Mouse (Mus musculus) left cerebral cortex, adult 18-20 months (tissue): Measurements from ENCODE around the gene Gm19684. TPM values are rescaled to one million over a fixed set of nuclear protein-coding genes. Genes with fewer than 3 reads are reported as not detected.
A peak's percentile ranks its signal among the peaks of the same experiment; 100 is the strongest.
"Not testable (repeated sequence)": the region's sequence is repeated elsewhere in the genome, so short reads cannot be mapped to it uniquely, and the experiment has no call there.

ENCODE experiments used
- DNase-seq, 2 experiments: peaks; one replicate each; pipeline ENCODE4 v3.0.0; 2021 to 2022; ENCODE audit warnings: low spot score in 2 of 2, mixed read lengths in 1 of 2
- long read RNA-seq, 2 experiments: library from polyadenylated mRNA; stranded (forward); transcript quantifications; one replicate each; pipeline ENCODE4 v2.0.0; 2021
- total RNA-seq, 2 experiments: library from RNA; stranded (reverse); gene quantifications; 2 replicates each; pipeline ENCODE4 v1.2.3; 2021

The Gm19684 gene
- not detected for total RNA-seq
- long read RNA-seq, experiment 1: 0 reads
- long read RNA-seq, experiment 2: 0 reads

DNA sequence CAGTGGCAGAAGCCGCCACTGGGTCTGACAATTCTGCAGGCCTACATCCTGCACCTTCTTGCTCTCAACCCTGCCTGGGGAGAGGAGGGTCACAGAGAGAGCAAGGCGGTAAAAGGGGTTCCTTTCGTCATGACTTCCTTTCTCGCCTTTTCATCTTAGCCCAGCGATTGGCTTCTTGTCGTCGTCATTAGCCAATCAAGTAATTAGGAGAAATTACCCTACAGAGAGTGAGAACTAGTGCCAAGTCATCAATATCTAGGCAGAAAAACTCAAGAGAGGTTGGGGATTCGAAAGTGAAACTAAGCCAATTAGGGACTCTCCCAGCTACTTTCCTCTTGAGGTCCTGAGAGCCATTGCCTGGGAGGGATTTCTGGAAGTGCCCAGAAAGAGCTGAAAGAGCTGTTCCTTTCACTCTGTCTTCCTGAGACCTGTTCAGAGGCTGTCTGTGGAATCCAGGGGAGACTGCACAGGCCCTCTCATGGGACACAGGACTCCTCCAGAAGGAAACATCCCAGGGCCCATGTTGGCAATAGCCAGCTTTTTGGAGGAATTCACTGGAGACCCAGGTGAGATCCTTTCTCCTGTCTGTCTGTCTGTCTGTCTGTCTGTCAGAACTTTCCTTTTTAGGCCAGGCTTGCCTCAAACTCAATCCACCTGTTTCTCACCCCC, at the start of gene Gm19684:
Gene Gm19684, plus strand, starts transcription at position 327 of the 669 bp plus-strand sequence.
- DNase-seq: not testable (repeated sequence)

DNA sequence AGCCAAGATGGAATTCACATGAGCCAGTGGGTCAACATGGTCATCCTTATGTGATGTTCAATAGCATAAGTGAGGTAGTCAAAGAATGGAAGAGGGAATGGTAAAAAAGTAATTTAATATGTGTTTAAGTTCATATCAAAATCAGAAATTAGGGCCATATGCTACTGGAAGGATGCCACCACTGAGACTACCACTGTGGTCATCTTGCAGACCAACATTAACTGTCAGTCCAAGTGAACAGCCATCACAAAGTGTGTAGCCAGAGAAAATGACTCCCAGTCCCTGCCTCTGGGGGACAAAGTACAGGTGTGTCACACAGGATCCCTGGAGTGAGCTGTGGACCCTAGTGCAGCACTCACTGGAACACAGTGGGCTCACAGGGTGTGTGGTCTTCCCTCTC, 39.6 kb upstream of the Gm19684 start:
- not testable (repeated sequence) for DNase-seq

DNA sequence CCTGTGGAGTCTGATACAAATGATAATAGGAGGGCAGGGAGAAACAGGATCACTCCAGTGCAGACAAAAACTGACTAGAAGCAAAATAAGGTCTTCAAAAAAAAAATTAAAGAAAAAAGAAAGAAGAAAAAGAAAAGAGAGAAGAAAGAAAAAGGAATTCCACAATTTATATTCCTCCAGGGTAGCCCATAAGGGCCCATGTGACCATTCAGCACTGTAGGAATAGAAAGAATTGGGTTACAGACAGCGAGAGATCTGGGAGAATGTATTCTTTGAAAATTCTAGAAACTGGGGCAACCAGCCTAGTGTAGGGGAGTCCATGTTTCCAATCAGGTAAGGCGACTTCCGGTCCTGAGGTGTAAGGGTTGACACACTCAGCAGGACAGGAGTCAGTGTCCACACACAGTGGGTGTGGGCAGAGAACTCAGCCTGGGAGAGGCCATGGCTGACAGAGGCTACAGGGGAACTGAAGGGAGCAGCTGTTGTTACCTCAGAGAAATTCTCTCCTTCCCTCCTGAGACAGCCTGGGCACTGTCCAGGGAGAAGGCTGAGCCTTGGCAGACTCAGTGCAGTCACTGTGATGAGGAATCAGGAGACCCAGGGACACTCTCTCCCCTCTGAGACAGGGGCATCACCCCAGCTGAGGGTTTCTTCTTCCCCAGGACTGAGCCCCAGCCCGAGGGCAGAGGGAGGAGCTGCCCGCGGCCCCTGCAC, 38.8 kb upstream of the Gm19684 start:
- DNase-seq: not testable (repeated sequence)

DNA sequence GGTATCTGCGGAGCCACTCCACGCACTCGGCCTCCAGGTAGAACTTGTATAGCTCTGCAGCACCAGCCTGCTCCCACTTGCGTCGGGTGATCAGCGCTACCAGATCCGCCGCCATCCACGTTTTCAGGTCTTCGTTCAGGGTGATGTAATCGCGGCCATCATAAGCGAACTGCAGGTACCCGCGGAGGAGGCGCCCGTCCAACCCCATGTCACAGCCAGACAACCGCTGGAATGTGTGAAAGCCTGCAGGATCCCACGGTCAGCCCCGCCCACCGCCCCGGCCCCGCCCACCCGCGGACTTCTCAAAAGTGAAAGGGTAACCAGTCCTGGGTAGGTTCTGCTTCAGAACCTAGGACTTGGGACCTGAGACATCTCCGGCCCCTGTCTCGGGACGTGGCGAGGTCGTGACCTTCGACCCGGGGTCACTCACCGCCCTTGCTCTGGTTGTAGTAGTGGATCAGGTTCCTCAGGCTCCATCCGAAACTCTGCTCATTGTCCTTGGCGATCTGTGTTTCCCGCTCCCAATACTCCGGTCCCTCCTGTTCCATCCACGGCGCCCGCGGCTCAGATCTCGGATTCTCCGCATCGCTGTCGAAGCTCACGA, 38.1 kb upstream of the Gm19684 start:
- DNase-seq: peak in 1 of 2 experiments; percentile 27

DNA sequence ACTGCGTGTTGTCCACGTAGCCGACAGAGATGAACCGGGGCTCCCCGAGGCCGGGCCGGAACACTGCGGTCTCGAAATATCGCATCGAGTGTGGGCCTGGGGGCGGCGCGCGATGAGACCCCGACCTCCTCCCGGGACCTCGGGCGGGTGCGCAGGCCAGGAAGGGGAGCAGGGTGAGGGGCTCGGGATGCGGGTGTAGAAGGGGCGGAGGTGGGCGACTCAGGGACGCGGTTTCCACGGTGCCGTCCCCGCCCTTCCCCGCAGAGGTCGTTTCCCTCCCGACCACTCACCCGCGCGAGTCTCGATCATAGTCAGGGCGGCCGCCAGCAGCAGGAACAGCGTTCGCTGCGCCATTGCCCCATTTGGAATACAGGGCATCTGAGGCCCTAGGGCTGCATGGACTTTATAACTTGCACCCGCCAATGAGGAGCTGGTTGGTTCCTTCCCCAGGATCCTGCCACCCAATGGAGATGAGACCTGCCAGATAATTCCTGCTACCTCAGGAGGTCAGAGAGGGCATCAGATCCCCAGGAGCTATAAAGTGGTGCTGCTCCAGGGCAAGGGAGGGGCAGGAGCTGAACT, 37.5 kb upstream of the Gm19684 start:
- peak in 1 of 2 experiments; percentile 21 for DNase-seq

DNA sequence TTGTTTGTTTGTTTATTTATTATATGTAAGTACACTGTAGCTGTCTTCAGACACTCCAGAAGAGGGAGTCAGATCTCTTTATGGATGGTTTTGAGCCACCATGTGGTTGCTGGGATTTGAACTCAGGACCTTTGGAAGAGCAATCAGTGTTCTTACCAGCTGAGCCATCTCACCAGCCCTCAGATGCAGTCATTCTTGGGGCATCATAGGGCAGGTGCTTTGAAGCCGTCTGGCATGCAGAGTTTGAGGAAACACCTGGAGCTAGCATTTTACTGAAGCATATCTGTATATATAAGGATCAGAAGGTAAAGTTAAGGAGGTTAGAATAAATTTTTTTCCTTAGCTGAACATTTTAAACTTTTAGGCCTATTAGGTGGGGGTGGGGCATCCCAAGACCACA, 35.5 kb upstream of the Gm19684 start:
- DNase-seq: not testable (repeated sequence)

DNA sequence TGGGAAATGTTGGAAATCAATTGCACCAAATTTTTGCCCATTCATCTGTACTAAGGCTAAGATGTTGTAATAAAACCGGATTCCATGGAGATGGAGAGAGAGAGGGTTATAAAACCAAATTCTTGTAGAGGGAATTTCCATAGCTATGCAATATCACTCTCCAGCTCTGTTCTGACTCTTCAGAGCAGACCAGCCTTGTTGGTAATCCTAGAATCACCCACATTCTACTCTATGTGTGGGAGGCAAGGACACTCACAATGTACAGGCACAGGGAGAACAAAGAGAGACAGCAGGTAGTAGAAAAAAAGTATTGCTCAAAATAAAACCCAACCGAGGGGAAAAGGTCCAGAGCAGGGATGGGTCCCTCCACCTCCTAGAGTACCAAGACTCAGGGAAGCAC, 29.5 kb upstream of the Gm19684 start:
- not testable (repeated sequence) for DNase-seq

DNA sequence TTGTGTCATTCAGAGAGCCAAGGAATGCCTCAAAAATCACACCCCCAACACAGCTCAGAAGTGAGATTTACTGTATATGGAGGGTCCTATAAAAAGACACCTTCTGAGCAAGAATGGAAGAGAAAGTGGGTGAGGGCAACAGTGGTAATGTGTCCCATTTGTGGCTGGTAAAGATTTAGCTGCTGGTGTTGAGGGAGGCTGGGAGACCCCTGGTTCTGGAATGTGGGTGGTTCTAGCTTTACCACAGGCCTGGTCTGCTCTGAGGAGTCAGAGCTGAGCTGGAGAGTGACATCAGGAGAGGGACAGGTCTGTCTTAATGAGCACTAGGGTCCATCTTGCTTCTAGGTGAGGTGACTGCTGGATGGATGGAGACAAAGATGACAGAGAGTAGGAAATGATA, 29.0 kb upstream of the Gm19684 start:
- not testable (repeated sequence) for DNase-seq

DNA sequence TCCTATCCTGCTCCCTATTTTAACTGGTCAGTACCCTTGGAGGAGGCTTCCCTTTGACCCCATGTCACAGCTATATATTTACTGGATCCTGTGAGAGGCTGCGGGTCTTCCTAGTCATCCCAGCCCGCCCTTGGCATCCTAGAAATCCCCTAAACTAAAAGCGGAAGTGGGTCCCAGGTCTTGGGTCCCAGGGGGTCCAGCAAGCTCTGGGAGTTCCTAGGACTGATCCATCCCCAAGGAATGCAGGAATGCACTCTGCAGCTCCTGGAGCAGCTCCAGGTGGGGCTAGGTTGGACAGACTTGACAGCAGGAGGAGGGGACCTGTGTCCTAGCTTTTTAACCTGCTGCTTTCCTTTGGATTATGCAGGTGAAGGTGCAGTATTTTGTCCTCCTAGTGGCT, 27.5 kb upstream of the Gm19684 start:
- DNase-seq: no peak

DNA sequence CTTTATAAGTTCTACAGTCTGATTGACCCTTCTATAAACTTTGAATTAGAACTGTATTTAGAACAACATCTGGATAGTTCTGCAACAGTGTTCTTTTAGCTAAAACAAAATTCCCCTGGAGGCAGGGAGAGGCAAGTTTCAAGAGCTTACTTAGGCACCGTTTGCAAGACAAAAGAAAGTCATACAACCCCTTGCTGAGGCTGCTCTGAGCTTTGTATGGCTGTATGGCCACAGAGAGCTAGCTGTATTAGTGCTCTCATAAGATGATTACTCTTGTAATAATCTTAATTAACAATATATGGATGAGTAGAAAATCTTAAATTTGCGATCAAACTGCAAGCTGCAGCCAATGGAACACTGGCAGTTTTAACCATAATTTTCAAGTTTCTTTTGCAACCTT, 21.9 kb upstream of the Gm19684 start:
- not testable (repeated sequence) for DNase-seq

DNA sequence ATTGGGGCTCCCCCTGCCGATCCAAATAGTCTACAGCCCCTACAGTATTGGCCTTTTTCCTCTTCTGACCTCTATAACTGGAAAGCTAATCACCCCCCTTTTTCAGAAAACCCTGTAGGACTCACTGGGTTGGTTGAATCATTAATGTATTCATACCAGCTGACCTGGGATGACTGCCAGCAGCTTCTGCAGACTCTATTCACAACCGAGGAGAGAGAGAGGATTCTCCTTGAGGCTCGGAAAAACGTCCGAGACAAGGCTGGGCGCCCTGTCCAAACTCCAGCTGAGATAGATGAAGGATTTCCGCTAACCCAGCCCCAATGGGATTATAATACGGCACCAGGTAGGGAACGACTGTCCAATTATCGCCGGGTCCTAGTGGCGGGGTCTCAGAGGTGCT, 19.4 kb upstream of the Gm19684 start:
- not testable (repeated sequence) for DNase-seq

DNA sequence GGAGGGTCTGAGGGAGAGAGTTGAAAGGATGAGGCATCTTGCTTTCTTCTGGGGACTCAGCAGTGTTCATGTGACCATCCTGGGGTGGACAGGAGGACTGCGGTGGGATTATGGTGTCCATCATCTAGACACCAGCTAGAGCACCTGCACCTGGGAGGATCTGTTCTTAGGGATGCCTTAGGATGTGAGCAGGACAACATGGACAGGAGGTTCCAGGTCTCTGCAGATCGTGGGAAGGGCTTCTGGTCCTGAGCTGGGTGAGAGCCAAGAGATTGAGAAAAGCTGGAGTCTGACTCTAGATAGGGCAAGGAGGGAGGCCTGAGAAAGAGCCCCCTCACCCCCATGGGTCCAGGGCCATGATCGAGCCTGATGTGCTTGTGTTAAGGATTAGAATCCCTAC, 11.3 kb upstream of the Gm19684 start:
- not testable (repeated sequence) for DNase-seq

DNA sequence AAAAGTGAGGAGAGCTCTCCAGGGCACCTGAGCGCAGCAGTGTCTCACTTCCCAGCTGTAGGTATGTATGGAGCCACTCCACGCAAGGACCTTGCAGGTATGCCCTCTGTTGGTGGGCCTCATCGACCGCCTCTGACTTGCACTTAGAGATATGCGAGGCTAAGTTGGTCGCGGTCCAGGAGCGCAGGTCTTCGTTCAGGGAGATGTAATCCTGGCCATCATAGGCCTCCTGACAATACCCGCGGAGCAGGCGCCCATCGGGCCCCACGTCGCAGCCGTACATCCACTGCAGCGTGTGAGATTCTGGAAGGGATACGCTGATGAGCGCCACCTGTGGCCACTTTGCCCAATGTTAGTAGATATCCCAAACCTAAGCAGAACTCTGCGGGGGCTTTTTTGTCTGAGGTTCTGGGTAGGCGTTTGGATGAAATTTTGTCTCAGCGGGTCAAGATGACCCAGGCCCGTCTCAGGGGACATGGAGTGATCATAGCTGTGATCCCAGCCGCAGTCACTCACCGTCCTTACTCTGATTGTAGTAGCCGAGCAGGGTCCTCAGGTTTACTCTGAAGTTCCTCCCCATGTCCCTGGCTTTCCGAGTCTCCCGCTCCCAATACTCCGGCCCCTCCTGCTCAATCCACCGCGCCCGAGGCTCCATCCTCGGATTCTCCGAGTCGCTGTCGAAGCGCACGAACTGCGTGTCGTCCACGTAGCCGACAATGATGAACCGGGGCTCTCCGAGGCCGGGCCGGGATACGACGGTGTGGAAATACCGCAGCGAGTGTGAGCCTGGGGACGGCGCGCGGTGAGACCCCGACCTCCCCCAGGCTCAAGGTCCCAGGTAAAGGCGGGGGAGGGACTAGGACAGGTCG, 10.6 kb upstream of the Gm19684 start:
- DNase-seq: peak in 1 of 2 experiments; percentile 17

DNA sequence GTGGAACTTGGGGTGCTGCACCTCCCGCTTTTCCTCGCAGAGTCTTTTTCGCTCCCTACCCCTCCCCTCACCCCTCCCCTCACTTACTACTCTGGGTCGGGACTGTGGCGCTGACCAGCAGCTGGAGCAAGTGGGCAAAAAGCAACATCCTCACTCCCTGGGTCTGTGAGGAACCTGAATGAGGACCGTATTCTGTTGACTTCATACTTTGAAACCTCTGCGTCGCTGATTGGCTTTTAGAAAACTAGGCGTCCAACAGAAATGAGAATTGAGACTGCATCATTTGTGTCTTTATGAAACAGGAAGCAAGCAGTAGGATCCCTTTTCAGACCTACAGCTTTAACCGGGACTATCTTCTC, 10.0 kb upstream of the Gm19684 start:
- DNase-seq: peak in 1 of 2 experiments; percentile 8

DNA sequence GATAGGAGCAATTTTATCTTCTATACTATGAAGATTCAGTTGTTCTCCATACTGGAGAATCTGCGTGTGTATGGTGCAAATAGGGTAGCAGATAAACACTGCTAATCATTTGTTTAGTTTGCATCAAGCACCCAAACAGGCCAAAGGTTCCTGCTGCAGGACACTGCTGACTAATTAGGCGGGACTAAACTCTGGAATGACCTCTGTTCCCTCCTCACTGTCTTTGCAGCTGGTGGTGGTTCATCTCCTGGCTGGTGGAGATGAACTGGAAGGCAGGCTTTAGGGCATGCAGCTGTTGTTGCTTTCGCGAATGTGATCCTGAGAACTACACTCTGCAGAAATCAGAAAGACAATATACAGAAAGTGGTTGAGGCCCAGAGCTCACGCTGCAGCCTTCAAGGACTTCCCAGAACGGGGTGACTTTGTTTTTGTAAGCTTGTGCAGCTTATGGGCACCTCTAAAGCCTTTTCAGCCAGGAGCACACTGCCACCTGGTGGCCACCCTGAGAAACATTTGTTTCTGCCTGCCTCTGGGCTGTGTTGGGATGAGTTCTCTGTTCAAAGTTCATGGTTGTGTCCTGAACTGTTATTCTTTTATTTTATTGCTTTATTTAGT, 7.4 kb upstream of the Gm19684 start:
- peak; percentile 9 to 22 for DNase-seq

DNA sequence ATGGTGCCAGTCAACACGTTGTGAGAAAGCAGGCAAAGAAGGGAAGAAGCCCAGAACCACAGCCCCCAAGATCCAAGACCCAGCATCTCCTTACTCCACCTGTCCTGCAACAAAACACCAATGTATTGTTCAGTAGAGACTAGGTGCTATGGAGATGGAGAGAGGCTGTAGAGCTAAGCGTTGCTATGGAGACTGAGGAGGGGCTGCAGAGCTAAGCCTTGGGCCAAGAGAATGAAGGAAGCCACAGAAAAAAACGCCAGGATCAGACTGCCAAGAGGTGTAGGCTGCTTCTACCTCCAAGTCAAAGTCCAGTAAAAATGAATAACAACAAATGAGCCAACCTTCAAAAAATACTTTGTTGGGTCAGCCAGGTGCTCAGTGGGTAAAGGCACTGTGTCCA, 4.9 kb upstream of the Gm19684 start:
- not testable (repeated sequence) for DNase-seq

DNA sequence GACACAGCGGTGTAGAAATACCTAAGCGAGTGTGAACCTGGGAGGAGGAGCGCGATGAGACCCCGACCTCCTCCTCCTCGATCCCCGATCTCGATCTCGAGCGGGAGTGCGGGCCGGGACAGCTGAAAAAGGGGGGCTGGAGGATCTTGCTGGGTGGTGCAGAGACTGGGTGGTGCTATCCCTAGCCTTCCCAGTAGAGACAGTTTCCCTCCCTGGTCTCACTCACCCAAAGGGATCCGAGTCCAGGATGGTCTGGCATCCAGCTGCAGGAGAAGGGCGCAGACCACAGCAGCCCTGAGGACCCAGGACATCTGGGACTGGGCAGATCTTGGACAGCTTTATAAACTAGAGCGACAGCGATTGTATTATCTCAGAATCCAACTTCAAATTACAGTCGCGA, 639 bp upstream of the Gm19684 start:
- DNase-seq: not testable (repeated sequence)

DNA sequence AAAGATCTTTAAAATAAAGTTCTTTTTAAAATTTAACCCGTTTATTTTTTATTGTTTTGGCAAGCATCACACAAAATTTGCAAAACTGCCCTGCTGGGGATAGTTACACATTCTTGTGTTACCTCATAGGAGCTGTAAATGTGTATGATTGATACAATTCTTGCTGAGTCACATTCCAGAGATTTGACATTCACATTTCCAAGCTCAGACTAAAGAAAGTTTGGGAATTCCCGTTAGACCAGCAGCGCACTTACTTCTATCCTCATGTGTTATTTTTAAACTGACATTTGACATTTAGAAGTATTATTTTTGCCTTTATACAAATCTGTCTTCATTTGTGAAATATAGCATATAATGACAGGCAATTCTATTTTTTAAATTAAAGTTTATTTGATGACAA, 2.6 kb downstream of the Gm19684 start:
- DNase-seq: not testable (repeated sequence)

DNA sequence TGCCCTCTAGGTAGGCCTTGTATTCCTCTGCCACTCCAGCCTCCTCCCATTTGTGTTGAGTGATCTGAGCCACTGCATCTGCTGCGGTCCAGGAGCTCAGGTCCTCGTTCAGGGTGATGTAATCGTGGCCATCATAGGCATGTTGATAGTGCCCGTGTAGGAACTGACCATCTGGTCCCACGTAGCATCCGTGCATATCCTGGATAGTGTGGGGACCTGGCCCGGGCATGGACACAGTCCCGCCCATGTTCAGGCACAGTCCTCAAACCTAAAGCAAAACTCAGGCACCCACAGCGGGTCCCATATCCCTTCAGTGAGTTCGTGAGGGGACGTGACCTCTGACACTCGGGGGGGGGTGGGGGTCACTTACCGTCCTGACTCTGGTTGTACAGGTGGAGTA, 7.0 kb downstream of the Gm19684 start:
- DNase-seq: not testable (repeated sequence)
